Comparison of ENCODE assay signal across 9 mouse cellular contexts in genomic region chr17:5377930-5378310, GRCm38 (mm10). TPM values are rescaled to one million over a fixed set of nuclear protein-coding genes. Genes with fewer than 3 reads are reported as not detected.
DNase-seq lines count a peak whose midpoint lies in the region; ATAC-seq and TF ChIP-seq lines count a peak whose summit lies in the region.
"Had no signal": no experiment of that assay in that cellular context is flagged by ENCODE, and none has a peak within 500 bp of the region (broad histone marks: within the 10 kb centered on the region; RNA-seq: fewer than 3 reads in every experiment).

No protein-coding gene starts in this region.

- no peak for TF ChIP-seq CTCF in hindbrain, postnatal 0 days (IDR thresholded peaks at IDR 0.05; ENCODE audit: low read depth)

- H3K36me3 ChIP-seq in hindbrain, embryonic 13.5 days: no peaks in the 10 kb centered on the region
- H3K36me3 ChIP-seq in hindbrain, postnatal 0 days (ENCODE audit: insufficient read depth, low read length): no peaks in the 10 kb centered on the region
- no peaks in the 10 kb centered on the region for H3K36me3 ChIP-seq in forebrain, embryonic 15.5 days
- H3K36me3 ChIP-seq: limb, embryonic 12.5 days had no signal

- no peak for DNase-seq in hindbrain, postnatal 0 days (ENCODE audit: low spot score)
- DNase-seq in Muller cell, postnatal 12 days (ENCODE audit: inconsistent ontology term): peak; percentile 12
- peak; percentile 24 for DNase-seq in lung, postnatal 14 days
- DNase-seq in urinary bladder, postnatal 36 days (ENCODE audit: low spot score in 2 of 2): no peak
- DNase-seq in left cerebral cortex, adult 18-20 months (ENCODE audit: low spot score in 2 of 2): no peak
- no peak for DNase-seq in heart, postnatal 25 days (ENCODE audit: low spot score)

- intact Hi-C loops in heart, postnatal 25 days (cut with DNase I): no loop called here

- peaks cover 14% of the 10 kb centered on the region for H3K4me1 ChIP-seq in hindbrain, embryonic 13.5 days (replicated peaks)
- no peaks in the 10 kb centered on the region for H3K4me1 ChIP-seq in hindbrain, postnatal 0 days (ENCODE audit: insufficient read depth, low read length)
- H3K4me1 ChIP-seq in forebrain, embryonic 15.5 days: peaks cover 20% of the 10 kb centered on the region
- H3K4me1 ChIP-seq: limb, embryonic 12.5 days had no signal

- no peaks in the 10 kb centered on the region for H3K9me3 ChIP-seq in hindbrain, embryonic 13.5 days
- H3K9me3 ChIP-seq in hindbrain, postnatal 0 days (ENCODE audit: low read length): no peaks in the 10 kb centered on the region
- no peaks in the 10 kb centered on the region for H3K9me3 ChIP-seq in forebrain, embryonic 15.5 days
- H3K9me3 ChIP-seq: limb, embryonic 12.5 days had no signal

- H3K4me3 ChIP-seq in hindbrain, embryonic 13.5 days: no peak overlapping the region
- no peak overlapping the region for H3K4me3 ChIP-seq in hindbrain, postnatal 0 days (ENCODE audit: low read length)
- H3K4me3 ChIP-seq in forebrain, embryonic 15.5 days: no peak overlapping the region
- H3K4me3 ChIP-seq: limb, embryonic 12.5 days had no signal

- no peak overlapping the region for H3K27ac ChIP-seq in hindbrain, embryonic 13.5 days
- no peak overlapping the region for H3K27ac ChIP-seq in hindbrain, postnatal 0 days
- H3K27ac ChIP-seq in forebrain, embryonic 15.5 days (replicated peaks): peak overlapping the region; percentile 53; the same call in 1 of the 2 replicates
- H3K27ac ChIP-seq: limb, embryonic 12.5 days had no signal

- WGBS in hindbrain, embryonic 13.5 days: 34% methylated on average over 7 of the region's 7 CpGs
- 31% methylated on average over 7 of the region's 7 CpGs for WGBS in hindbrain, postnatal 0 days
- WGBS in forebrain, embryonic 15.5 days: 35% methylated on average over 7 of the region's 7 CpGs

- no peak for ATAC-seq in hindbrain, embryonic 13.5 days (ENCODE audit: low FRiP score)
- ATAC-seq in hindbrain, postnatal 0 days: no peak
- ATAC-seq in forebrain, embryonic 15.5 days (replicated peaks): no peak

- peak overlapping the region; percentile 24 for H3K4me2 ChIP-seq in hindbrain, embryonic 13.5 days
- H3K4me2 ChIP-seq in hindbrain, postnatal 0 days (ENCODE audit: low read depth, low read length): no peak overlapping the region
- H3K4me2 ChIP-seq in forebrain, embryonic 15.5 days (replicated peaks): no peak overlapping the region
- H3K4me2 ChIP-seq: limb, embryonic 12.5 days had no signal

- no peak overlapping the region for H3K9ac ChIP-seq in hindbrain, embryonic 13.5 days
- no peak overlapping the region for H3K9ac ChIP-seq in hindbrain, postnatal 0 days (replicated peaks; ENCODE audit: low read length)
- H3K9ac ChIP-seq in forebrain, embryonic 15.5 days (replicated peaks): no peak overlapping the region
- H3K9ac ChIP-seq: limb, embryonic 12.5 days had no signal

- 0 out of 2 replicates have a peak, but pooled peaks cover 5% of the 10 kb centered on the region for H3K27me3 ChIP-seq in hindbrain, embryonic 13.5 days
- H3K27me3 ChIP-seq in hindbrain, postnatal 0 days (ENCODE audit: insufficient read depth, low read length): no peaks in the 10 kb centered on the region
- no peaks in the 10 kb centered on the region for H3K27me3 ChIP-seq in forebrain, embryonic 15.5 days
- H3K27me3 ChIP-seq: limb, embryonic 12.5 days had no signal

RNA-seq across cellular contexts. Expression of gene Ldhal6b, which starts 40.6 kb away (rescaled TPM):
- polyA plus RNA-seq in hindbrain, embryonic 13.5 days (2015; fragmentation: Nextera tagmentation; extraction: Ambion mirVana): 0.18 TPM in 1 of 2 replicates, not detected in the other
- 0.84 and 1.5 TPM in 2 replicates for total RNA-seq in hindbrain, postnatal 0 days (2014; rRNA removed)
- not detected in 2 replicates for polyA plus RNA-seq in hindbrain, postnatal 0 days (2015; fragmentation: Nextera tagmentation; extraction: Ambion mirVana)
- polyA plus RNA-seq in forebrain, embryonic 15.5 days (2015; fragmentation: Nextera tagmentation; extraction: Ambion mirVana): not detected in 2 replicates
- 1 to 10 TPM in 1 of 2 experiments, under 1 TPM in 1; 0.94 to 1.3 TPM for total RNA-seq in left cerebral cortex, adult 18-20 months (2021)
- total RNA-seq in heart, postnatal 25 days (2021): under 1 TPM; 0.18 to 0.22 TPM
- polyA plus RNA-seq: limb, embryonic 12.5 days had no signal

Comparison
In these comparisons a context has a peak if more than half of its experiments do, and no peak if none do; other contexts are left out.
1. DNase-seq: peak in Muller cell, postnatal 12 days (single experiment) and lung, postnatal 14 days (single experiment); none in hindbrain, postnatal 0 days (single experiment), urinary bladder, postnatal 36 days (0 of 2), left cerebral cortex, adult 18-20 months (0 of 2) and heart, postnatal 25 days (single experiment).